Mouse (Mus musculus) ES-E14 (cell line): Measurements from ENCODE around the gene Trp53i11. TPM values are rescaled to one million over a fixed set of nuclear protein-coding genes. Genes with fewer than 3 reads are reported as not detected.

Source experiments
- DNase-seq: peaks from one replicate; pipeline ENCODE4 v3.0.0-alpha.2; 2013; ENCODE audit warnings: low read depth, low spot score
- H3K27ac ChIP-seq: 2 replicates; pipeline ENCODE4 v1.5.1; 2012; ENCODE audit warnings: low read depth, mild to moderate bottlenecking, low read length, moderate library complexity, mixed read lengths; ENCODE audit not compliant: poor library complexity, insufficient read depth, severe bottlenecking
- H3K36me3 ChIP-seq: 2 replicates; pipeline ENCODE4 v1.6.1; 2012; ENCODE audit warnings: mild to moderate bottlenecking, low read length, moderate library complexity, mixed read lengths; ENCODE audit not compliant: control insufficient read depth, poor library complexity, insufficient read depth, severe bottlenecking
- H3K4me1 ChIP-seq, 2 experiments: fragments of 150-350 bp in 1 of 2; sonication (generic) in 1 of 2; 2 replicates each; pipeline ENCODE4 v1.6.1; 2012; ENCODE audit warnings: low read length in 2 of 2, mild to moderate bottlenecking in 1 of 2, mixed read lengths in 1 of 2; ENCODE audit not compliant: control insufficient read depth in 2 of 2, insufficient read depth in 2 of 2, poor library complexity in 1 of 2
- H3K4me3 ChIP-seq, 2 experiments: fragments of 150-350 bp in 1 of 2; sonication (generic) in 1 of 2; 2 replicates each; pipeline ENCODE4 v1.5.1; 2012; ENCODE audit warnings: low read length in 2 of 2, low read depth in 1 of 2, mild to moderate bottlenecking in 1 of 2, mixed read lengths in 1 of 2; ENCODE audit not compliant: insufficient read depth in 1 of 2, poor library complexity in 1 of 2, severe bottlenecking in 1 of 2
- H3K9ac ChIP-seq: 2 replicates; pipeline ENCODE4 v1.6.1; 2012; ENCODE audit warnings: low read depth, mild to moderate bottlenecking, low read length, mixed read lengths; ENCODE audit not compliant: poor library complexity, insufficient read depth, severe bottlenecking
- H3K9me3 ChIP-seq: fragments of 150-350 bp; sonication (generic); 2 replicates; pipeline ENCODE4 v1.6.1; 2012; ENCODE audit warnings: low read depth, mild to moderate bottlenecking, low read length; ENCODE audit not compliant: control insufficient read depth, insufficient read depth
- CHD2 ChIP-seq: IDR thresholded peaks from 2 replicates; pipeline ENCODE4 v1.6.1; 2014; ENCODE audit warnings: mild to moderate bottlenecking, low read depth, low read length, inconsistent platforms
- HCFC1 ChIP-seq: IDR thresholded peaks from 2 replicates; pipeline ENCODE4 v1.6.1; 2012; ENCODE audit warnings: low read length, inconsistent platforms, borderline replicate concordance; ENCODE audit not compliant: insufficient read depth
- MAFK ChIP-seq: IDR thresholded peaks from 2 replicates; pipeline ENCODE4 v1.6.1; 2014; ENCODE audit warnings: mild to moderate bottlenecking, low read depth, low read length, inconsistent platforms; ENCODE audit not compliant: insufficient read depth
- ZC3H11A ChIP-seq: IDR thresholded peaks from 2 replicates; pipeline ENCODE4 v1.6.1; 2012; ENCODE audit warnings: low read depth, mild to moderate bottlenecking, inconsistent platforms, low read length, borderline replicate concordance
- ZNF384 ChIP-seq: IDR thresholded peaks from 2 replicates; pipeline ENCODE4 v1.6.1; 2012; ENCODE audit warnings: low read depth, low read length, inconsistent platforms
- in situ Hi-C, 2 experiments: fragments of 600-800 bp; cut with MboI; formaldehyde crosslinking; loops; one replicate each; pipeline ENCODE4 v1.15.1; 2025; ENCODE audit warnings: low sequenced_read_pairs in 2 of 2, inconsistent platforms in 1 of 2; ENCODE audit not compliant: unreplicated experiment in 2 of 2
- total RNA-seq: library from RNA; depleted of rRNA; stranded (reverse); fragments of 300-350 nt; gene quantifications from 2 replicates; pipeline ENCODE4 v1.2.3, GENCODE M21; 2012

Gene Trp53i11
- total RNA-seq, 1 experiment: 21.7 TPM

DNA sequence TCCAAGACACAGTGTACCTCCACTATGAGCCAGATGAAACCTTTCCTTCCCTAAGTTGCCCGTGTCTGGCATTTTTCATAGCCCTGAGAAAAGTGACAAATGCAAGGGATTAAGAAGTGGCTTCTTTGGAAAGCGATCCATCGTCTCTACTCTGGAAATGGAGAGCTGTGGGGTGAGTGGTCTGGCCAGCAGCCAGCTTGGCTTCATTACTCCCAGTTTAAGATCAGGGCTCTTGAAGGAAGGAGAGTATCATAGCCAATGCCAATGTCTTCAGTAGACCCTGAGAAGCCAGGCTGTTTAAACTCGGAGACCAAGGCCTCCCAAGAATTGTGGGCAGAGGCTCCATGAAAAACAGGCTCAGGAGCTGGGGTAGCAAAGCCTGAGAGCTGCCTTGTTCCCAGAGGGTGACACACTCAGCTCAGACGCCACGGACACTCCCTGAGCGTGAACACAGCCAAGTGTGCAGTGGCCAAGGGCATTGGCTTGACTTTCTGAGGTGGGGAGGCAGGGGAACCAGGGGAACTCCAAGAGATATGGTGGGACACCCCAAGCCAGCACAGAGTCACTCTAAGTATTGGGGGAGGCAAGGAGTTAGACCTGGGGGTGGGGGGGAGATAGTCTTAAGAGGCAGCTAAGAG lies 31.1 kb downstream of the Trp53i11 start:
- H3K27ac ChIP-seq: no peak overlapping the region
- H3K36me3 ChIP-seq: no peaks in the 10 kb centered on the region

GRCm38 (mm10) chr2:93219576-93219975 lies 32.2 kb downstream of the Trp53i11 start:
- Histone ChIP-seq H3K4me3 (no peak overlapping the region), H3K9me3 (no peaks in the 10 kb centered on the region), H3K36me3 (no peaks in the 10 kb centered on the region), H3K4me1 (no peaks in the 10 kb centered on the region), H3K27ac (no peak overlapping the region), H3K9ac (no peak overlapping the region)
- in situ Hi-C loops: loop anchor here in 1 of 2 experiments (10.0 kb wide), 1 partner anchor 205 kb away; no protein-coding TSS in a partner anchor
- DNase-seq: no peak
- TF ChIP-seq HCFC1 (no peak), MAFK (no peak), CHD2 (no peak), ZNF384 (no peak), ZC3H11A (no peak)

More for the DNA sequence above, 31.1 kb downstream of the Trp53i11 start:
- peaks cover 0 to 6% of the 10 kb centered on the region in 2 experiments; a peak in 1 of 4 replicates for H3K4me1 ChIP-seq
- TF ChIP-seq CHD2: no peak
- TF ChIP-seq HCFC1: no peak
- TF ChIP-seq ZNF384: no peak
- TF ChIP-seq MAFK: no peak
- TF ChIP-seq ZC3H11A: no peak
- in situ Hi-C loops: loop anchor here in 1 of 2 experiments (10.0 kb wide), 1 partner anchor 206 kb away; no protein-coding TSS in a partner anchor
- H3K9ac ChIP-seq: no peak overlapping the region
- H3K9me3 ChIP-seq: no peaks in the 10 kb centered on the region
- H3K4me3 ChIP-seq: no peak overlapping the region
- no peak for DNase-seq

DNA sequence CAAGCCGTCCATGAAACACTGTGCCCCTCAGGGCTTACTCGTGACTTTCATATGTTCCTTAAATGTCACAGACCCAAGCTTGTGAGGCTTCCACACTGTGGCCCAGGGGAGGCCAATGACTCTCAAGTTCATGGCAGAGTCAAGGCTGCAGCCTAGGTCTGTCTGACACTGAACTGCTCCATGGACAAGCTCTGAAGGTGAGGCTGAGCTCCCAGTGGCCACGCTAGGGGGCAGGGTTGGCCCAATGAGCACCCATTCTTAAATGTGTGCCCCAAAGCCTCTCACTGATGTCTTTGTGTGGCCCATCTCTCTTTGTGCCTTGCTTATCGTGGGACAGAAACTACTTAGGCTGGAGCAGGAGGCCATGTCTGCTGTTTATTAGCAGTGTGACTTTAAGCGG lies 33.1 kb downstream of the Trp53i11 start:
- Histone ChIP-seq H3K36me3 (no peaks in the 10 kb centered on the region), H3K27ac (no peak overlapping the region), H3K9me3 (no peaks in the 10 kb centered on the region), H3K9ac (no peak overlapping the region), H3K4me1 (no peaks in the 10 kb centered on the region), H3K4me3 (no peak overlapping the region)
- no peak for TF ChIP-seq ZNF384
- TF ChIP-seq MAFK: no peak
- DNase-seq: no peak
- in situ Hi-C loops: loop anchor here in 1 of 2 experiments (10.0 kb wide), 1 partner anchor 114 kb away; the partner anchor contains the start of gene Tspan18

DNA sequence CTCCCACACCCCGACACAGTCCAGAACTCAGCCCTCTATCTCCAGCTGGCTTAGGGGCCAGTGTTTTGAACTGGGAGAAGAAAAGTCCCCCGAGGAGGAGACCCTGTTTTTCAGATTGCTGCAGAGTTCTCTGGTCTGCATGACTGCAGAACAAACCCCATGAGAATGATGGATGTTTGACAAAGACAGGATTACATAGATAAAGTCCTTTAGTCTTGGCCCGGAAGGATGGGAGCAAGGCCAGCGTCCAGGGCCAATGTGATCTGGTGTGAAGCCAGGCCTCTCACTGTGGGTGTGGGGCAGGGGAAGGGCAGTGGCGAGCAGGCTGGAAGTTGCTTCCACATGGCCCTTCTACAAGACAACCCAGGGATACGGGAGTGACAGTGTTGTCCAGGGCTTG lies 36.1 kb downstream of the Trp53i11 start:
- no peaks in the 10 kb centered on the region for H3K9me3 ChIP-seq
- H3K9ac ChIP-seq: no peak overlapping the region
- in situ Hi-C loops: loop anchor here in 1 of 2 experiments (10.0 kb wide), 1 partner anchor 111 kb away; the partner anchor contains the start of gene Tspan18
- H3K4me3 ChIP-seq: no peak overlapping the region
- no peak for DNase-seq
- no peaks in the 10 kb centered on the region for H3K36me3 ChIP-seq
- peaks cover 0 to 2% of the 10 kb centered on the region in 2 experiments; a peak in 1 of 4 replicates for H3K4me1 ChIP-seq
- TF ChIP-seq ZNF384 (no peak), MAFK (no peak), CHD2 (no peak), HCFC1 (no peak), ZC3H11A (no peak)
- H3K27ac ChIP-seq: no peak overlapping the region
